Mouse (Mus musculus) liver, adult (tissue): ENCODE data around the gene Kif11.

Experiments used
- GATA4 ChIP-seq: IDR thresholded peaks from 2 replicates; pipeline ENCODE4 v1.6.1; 2014; ENCODE audit warnings: mild to moderate bottlenecking, low read length; ENCODE audit not compliant: insufficient replicate concordance

Gene Kif11

DNA sequence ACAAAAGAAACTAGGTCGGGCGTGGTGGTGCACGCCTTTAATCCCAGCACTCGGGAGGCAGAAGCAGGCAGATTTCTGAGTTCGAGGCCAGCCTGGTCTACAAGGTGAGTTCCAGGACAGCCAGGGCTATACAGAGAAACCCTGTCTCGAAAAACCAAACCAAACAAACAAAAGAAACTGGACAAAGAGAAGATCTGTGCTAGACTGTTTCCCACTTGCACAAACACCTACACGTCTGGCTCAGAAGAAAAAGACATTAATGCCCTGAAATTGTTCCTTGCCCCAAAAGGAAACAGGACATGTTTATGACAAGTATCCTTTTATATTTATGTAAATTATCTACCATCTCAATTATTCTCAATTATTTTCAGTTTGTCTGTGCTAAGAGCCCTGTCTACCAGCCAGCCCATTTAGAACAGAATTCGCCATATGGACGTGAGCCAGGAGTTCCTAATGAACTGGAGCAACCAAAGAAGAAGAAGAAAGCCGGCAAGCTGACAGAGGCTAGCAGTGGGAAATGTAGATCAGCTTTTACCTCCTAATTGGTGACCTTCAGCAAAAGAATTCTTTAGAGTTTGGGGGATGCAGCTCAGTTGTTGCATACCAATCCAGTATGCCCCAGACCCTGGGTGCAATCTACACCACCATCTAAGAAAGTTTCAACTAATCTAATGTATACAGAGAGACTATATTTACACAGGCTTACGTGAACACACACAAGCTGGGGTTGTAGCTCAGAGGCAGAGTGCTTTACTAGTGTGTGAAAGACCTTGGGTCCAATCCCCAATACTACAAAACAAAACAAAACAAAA is 12.9 kb upstream of the Kif11 start:
- TF ChIP-seq GATA4: no peak

DNA sequence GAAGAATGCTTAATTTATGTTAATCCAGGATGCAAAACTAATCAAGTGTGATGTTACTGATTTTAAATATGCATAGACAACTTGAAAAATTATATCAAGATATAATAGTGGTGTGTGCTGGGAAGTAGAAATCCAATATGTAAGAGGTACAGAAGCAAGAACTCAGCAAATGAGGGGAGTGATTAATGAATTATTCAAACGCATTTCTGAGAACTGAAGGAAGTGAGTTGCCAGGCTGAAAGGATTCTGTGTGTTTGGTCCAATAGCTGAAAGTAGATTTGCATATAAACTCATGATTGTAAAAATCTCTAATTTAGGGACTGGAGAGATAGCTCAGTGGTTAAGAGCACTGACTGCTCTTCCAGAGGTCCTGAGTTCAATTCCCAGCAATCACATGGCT is 7.2 kb upstream of the Kif11 start:
- TF ChIP-seq GATA4: no peak

DNA sequence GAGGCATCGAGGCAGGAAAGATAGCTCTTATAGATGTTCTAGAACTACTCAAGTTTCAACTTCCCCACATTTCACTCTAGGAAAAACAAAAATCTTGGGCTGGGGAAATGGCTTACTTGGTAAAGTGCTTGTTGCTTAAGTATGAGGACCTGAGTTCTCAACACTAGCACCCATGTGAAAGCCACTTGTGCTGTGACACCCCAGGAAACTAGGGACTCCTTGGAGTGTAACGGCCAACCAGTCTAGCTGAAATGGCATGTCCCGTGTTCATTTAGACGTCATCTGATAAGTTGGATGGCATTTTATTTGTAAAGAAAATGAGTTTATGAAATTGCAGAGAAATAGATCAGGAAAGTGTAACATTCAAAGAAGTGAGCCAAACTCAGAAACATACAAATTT is 6.3 kb upstream of the Kif11 start:
- no peak for TF ChIP-seq GATA4

DNA sequence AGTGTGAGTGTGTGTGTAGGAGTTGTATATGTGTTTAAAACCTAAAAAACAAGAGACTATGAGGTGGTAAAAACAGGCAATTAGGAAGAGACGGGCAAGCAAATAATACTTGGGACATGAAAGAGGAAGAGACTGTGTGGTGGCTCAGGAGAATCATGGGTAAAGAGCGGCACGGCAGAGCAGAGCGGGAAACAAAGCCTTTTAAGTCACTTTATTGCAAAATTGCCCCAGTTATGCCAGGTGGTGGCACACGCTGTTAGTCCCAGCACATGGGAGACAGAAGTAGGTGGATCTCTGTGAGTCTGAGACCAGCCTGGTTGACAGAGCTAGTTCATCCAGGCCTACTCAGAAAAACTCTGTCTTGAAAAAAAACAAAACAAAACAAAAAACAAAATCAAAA is 5.8 kb upstream of the Kif11 start:
- TF ChIP-seq GATA4: no peak

DNA sequence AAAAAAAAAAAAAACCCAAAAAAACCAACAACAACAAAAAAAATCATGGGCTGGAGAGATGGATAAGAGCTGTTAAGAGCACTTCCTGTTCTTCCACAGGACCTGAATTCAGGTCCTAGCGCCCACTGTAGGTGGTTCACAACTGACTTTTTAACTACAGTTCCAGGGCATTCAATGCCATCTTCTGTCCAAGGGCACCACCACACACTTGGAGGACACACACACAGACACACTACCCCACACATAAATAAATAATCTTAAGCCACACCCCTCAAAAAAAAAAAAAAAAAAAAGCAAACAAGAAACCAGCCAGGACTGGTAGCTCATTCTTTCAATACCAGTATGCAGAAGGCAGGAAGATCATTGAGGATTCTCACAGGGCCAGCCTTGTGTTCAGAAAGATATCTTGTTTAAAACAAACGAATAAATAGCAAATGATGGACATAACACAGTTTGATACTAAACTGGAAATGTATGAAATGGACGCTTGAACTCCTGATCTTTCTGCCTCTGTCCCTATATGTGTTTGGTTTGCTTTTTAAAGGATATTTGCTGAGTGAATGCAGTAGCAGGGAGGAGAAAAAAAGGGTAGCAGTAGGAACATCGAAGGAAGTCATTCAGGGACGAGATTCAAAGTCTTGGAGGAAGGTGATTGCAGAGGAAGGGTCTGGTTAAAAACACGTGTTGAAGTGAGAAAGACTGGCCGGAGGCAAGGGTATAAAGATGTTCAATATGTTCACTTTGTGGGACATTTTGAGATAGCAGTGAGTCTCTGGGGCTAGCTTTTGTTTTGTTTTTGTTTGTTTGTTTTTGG is 1.1 kb upstream of the Kif11 start:
- TF ChIP-seq GATA4: no peak

DNA sequence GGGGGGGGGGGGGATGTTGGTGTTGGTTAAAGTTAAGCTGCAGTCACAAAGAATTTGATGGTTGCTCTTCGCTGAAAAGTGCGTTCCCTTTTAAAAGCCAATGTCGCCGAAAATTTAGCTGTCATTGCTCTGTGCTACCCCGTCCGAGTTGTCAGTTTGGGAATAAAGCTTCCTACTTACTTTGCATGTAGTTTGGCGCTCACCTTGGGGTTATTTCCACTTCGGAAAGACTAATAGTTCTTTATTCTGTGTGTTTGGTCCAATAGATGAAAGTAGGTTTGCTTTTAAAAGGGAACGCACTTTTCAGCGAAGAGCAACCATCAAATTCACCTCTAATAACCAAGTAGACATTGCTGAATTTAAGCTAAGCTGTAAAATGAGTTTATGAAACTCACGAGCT is 638 bp downstream of the Kif11 start:
- TF ChIP-seq GATA4: no peak

DNA sequence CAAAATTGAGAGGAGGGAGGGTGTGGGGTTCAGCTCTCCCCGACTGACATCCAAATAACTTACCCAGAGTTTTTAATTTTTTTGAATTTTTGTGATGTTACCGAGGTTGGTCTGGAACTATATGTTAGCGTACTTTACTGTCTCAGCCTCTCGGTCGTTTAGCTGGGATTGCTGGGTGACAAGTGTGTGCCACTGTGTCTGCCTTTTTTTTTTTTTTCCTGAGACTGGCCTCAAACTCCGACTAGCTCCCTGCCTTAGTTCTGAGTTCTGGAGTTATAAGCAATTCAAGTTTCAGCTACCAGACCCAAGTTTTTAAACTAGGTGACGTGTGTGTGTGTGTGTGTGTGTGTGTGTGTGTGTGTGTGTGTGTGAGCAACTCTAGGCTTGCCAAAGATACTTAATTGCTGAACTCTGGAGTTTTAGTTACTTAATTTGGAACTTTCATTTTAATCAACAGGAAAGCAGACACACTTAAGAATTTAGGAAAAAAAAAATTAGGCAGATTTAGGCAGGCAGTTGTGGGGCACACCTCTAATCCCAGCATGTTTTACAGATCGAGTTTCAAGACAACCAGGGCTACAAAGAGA is 1.3 kb downstream of the Kif11 start:
- TF ChIP-seq GATA4: no peak

DNA sequence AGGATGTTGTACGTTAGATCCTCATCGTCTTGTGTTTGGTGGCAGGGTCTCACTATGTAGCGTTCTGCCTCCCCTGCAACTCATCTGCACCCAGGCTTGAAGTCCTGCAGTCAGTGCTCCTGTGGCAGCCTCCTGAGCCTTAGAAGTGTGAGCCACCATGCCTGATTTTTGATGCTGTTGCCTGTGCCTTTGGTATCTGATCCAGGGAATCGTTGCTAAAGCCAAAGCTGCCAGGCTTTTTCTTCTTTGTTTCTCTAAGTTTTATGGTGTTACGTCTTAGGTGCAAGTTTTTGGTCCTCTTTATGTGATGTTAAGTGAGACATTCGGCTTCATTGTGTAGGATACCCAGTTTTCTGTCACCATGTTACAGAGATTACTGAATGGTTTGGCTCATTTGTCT is 2.6 kb downstream of the Kif11 start:
- no peak for TF ChIP-seq GATA4

DNA sequence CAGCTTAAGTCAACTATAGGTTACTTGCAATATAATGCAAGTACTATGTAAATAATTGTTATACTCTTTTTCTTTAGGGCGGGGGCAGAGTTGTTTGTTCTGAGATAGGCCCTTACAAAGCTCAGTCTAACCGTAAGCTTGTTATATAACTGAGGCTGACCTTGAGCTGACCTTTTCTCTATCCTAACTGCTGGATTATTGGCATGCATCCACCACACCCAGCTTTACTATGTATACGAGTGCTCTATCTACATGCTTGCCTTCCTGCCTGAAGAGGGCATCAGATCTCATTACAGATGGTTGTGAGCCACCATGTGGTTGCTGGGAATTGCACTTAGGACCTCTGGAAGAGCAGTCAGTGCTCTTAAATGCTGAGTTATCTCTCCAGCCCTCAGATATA is 9.9 kb downstream of the Kif11 start:
- TF ChIP-seq GATA4: no peak

DNA sequence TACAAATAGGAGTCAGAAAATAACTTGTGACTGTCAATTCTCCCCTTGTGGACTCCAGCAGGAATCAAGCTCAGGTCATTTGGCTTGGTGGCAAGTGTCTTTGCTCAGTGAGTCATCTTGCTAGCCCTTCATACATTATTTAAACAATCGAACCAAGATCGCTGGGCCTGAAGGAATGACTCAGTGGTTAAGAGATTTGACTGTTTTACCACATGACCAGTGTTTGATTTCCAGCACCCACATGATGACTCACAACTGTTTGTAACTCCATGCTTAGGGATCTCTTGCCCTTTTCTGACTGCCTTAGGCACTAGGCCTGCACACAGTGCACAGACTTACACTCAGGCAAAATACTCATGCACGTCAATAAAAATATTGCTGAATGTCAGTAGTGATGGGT is 15.7 kb downstream of the Kif11 start:
- TF ChIP-seq GATA4: no peak

DNA sequence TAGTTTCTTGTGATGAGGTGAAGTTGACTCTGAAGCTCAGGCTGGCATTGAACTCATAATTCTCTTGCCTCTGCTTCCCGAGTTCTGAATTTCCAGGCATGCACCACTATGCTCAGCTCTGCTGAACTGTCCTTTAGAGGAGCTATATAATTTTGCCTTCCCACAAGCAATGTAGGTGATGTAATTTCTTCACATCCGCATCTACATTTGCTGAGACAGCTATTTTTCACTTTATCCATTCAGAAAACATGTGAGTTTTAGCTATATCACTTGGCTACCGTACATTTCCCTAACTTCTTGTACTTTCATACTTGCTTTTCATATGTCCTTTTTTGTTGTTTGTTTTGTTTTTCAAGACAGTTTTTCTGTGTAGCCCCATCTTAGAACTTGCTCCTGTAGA is 20.1 kb downstream of the Kif11 start:
- TF ChIP-seq GATA4: no peak

DNA sequence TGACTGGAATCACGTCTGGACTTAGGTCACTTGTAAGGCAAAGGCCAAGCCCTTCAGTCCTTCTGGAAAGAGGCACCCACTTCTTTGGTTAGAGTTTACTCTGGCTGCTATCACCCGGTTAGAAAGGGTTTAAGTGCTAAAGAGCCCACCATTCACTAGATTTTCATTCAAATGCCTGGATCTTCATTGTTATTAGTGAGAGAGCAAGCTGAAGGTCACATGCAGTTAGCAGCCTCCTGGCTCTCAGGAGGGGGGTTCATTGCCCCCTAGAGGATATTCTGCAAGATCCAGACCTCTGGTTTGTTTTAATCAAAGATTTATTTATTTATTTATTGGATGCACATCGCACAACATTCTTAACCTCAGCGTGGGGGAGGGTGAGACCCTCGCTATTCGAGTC is 24.7 kb downstream of the Kif11 start:
- TF ChIP-seq GATA4: no peak

DNA sequence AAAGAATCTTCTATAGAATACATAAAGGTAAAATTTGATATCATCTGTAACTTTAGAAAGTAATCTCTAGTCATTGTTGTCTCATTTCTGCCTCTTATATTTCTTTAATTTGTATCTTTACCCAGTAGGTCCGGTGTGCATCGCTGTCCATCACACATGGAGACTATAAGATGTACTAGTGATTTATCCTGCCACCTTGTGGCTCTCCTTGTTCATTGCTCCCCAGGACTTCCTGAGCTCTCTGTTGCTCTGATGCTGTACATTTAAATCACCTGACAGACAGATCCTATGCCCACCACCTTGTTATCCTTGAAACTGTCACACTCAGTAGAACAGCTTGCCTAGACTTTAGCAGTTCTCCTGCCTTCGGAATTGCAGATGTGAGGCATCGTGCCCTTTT is 42.1 kb downstream of the Kif11 start:
- no peak for TF ChIP-seq GATA4

DNA sequence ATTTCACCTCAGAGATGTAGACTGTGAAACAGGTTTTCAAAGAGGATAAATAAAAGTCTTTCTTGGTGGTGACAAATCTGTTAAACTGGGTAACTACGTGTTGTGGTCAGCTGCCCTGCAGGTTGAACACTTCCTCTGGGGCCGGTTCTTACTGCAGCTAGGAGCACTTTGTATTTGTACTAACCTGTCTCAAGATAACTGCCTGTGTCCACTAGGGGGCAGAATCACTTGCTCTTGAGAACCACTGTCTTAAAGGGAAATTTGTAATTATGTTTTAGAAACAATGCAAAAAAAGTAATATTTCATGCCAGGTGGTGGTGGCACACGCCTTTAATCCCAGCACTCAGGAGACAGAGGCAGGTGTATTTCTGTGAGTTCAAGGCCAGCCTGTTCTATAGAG is 43.4 kb downstream of the Kif11 start:
- no peak for TF ChIP-seq GATA4

DNA sequence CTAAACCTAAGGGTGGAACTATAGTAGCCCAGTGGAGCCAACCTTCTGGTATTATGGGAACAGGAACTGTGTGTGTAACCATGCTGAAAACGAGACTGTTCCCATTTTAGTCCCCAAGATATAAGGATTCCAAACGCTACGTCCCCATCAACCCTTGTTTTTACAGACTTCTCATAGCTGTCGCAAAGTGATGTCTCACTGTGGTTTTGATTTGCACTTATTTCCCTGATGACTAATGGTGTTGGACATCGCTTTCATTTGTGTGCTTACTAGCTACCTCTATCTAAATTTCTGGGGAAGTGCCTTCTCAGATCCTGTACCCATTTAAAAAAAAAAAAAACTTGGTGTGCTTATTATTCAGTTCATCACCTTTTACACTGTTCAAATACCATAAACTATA is 52.4 kb downstream of the Kif11 start:
- no peak for TF ChIP-seq GATA4

DNA sequence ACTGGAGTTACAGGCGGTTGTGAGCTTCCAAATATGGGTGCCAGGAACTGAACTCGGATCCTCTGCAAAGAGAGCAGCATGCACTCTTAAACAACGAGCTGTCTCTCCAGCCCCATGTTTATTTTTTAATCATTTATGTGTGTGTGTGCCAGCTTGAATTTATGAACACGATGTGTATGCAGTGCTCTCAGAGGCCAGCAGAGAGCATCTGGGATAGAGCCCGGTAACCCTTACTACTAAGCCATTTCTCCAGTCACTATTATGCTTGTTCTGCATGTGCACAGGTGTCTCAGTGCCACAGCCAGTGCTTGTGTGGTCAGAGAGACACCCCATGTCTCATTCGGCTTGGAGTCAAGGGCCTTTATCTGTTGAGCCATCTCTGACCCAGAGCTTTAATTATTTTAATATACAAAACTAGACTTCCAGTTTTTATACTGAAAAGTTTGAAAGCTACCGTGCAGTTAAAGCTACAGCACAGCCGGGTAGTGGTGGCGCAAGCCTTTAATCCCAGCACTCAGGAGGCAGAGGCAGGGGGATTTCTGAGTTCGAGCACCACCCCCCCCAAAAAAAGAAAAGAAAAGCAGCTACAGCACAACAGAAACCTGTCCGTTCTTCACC is 55.0 kb downstream of the Kif11 start:
- no peak for TF ChIP-seq GATA4
